Mouse (Mus musculus): ENCODE results near the gene Ppp2r1b.

Gene Ppp2r1b

DNA sequence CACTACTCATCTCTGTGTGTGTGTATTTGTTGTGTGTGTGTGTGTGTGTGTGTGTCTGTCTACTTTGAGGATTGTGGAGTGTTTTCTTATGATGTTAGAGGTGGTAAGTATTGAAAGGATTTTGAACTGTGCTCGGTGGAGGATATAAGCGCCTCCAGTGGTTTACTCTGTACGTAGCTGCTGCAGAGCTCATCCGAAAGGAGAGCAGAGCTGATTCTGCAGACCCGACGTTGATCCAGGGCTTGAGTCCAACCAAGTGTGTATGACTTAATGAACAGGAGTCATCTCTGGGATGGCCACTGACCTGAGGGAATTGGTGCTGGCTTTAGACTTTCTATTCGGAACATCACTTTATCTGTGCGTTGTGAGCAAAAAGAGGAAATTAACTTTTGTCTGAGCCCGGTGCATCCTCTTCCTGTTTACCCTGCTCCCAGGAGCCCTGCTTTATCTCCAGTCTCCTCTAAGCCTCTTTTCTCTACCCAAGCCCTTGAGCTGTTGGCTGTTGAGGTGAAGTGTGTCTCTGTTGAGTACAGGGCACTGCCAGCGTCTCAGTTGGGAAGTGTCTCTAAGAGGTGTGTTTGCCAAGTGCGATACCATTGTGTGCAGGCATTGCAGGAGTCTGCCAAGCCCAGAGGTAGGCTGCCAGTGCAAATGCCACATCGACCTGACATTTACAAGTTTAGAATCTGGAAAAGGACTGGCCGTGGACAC, 3.9 kb upstream of the Ppp2r1b start:
- DNase-seq (ENCODE audit: low spot score), result no peak

DNA sequence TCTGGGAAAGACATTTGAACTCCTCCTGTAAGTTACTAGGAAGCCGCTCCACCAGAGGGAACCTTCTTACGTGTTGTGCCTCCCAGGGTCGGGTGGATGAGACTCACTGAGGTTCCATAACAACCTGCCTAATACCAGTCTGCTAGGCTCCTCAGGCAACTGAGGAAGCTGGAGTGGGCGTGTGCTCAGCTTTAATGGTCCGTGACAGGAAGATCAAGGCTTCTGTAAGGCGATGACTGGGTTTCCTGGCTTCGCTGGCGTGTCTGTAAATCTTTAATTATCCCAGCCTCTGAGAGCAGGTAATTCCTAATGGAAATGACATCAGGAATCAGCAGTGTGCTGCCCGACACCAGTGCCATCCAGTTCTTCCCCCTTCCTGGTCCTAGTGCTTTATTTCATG, 446 bp downstream of the Ppp2r1b start:
- DNase-seq (ENCODE audit: low spot score), result no peak

DNA sequence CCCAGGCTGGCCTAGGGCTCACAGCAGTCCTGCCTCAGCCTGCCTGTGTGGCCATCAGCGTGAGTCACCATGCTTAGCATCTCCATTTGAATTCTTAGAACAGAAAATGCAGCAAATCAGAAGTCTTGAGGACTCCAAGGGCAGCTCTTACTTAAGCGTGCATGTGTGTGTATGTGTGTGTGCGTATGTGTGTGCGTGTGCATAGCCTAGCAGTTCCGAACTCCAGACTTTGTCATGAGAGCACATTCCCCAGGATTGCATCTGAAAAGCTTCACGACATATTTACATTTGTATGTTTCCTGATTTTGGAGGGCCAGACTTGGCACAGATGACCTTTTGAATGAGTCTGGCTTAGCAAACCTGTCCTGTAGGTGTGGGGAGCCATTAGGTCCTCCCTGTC, 2.0 kb downstream of the Ppp2r1b start:
- no peak for DNase-seq (ENCODE audit: low spot score)

DNA sequence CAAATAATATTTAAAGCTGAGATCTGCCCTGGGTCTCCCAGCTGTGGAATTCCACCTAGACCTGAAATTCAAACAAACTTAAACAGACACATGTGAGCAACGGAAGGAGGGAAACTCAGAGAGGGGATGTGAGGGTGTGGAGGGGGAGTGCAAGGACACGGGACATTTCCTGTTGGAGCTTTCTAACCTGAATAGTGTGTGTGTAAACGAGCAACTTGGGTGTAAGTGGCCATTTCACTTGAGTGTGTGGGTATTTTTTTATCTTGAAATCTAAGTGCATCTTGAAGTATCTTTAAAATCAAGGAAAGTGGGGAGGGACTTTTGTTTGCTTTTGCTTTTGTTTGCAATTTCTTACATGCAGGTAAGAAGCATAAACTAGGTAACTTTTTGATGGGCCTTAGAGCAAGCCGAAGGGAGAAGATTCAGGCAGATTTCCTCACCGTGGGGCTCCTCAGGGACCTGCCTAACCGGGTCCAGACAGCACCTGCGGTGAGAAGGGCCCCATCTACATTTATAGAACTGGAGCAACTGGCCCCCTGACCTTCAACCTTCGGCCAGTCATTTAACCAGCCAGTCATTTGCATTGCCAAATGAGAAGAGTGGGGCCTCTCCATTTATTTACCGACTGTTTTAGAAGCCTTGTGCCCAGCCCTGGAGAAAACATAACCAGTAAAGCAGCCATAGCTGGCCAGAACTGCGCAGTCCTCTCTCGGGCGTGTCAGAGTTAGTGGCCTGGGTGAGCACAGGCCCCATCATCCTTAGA, 2.7 kb downstream of the Ppp2r1b start:
- no peak for DNase-seq (ENCODE audit: low spot score)

DNA sequence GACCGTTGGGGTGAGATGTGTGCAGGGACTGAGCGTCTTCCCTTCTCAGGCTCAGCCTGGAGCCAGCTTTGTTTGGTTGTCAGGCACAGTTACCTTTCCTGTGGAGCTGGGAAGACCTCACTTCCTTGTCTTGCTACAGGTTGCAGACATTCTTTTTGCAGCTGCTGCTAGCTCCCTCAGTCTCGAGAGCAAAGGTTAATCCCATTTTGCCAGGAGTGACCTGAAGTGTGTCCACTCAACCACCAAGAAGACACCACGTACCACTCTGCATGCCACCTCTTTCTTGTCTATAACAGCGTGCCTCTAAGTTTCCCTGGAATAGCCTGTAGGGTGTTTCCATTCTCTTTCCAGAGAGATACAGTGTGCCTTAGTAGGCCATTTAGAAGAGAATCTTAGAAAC, 3.7 kb downstream of the Ppp2r1b start:
- DNase-seq (ENCODE audit: low spot score), result no peak

DNA sequence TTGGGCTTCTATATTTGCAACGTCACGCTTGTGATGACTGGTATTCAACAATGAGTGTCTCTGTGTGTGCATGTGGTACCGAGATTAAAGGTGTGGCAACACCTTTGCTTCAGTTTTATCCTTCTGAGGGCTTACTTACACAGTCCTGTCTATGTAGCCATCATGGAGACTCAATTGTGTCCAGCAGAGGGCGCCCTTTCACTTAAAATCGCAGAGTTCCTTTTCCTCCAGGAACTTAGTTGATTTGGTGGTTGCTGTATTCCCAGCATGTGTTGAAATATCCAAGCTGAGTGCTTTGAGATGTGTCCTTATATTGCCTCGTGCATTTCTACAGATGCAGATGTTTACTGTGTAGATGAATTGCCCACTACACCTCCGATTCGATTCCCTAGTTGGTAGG, 4.1 kb downstream of the Ppp2r1b start:
- DNase-seq (ENCODE audit: low spot score), result peak; percentile 82

DNA sequence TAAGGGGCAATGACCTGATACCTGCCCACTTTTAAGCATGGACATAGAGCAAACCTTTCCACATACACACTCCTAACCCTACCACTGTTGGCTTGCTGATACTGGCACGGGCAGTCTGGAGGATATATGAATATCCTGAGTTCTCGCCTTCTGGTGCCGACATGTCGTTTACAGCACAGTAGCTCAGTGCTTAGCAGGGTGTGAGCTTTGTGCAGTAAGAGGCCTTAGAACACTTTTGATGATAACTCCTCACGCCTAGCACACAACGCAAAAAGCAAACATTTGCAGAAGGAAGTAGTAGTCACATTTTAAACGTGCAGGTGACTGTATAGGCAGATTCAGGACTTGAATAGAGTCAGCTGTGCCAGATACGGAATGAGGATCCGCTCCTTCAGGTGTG, 4.7 kb downstream of the Ppp2r1b start:
- DNase-seq (ENCODE audit: low spot score), result no peak

DNA sequence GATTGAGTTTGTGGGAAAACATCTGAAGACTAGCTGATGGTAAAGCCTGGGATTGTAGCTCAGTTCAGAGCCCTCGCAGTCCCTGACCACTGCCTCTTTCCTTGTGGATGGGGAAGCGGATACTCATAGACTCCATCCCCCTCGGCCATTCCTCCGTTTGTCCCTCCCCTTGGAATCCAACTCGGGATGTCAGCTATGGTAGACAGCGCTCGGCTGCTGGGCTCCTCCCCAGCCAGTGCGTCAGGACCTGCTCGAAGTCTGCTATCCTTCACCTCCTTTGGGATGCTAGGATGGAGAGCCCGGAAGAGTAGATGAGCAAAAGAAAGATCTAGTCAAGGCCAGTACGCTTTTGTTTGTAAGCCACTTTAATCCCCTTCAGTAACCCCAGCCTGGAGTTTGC, 5.2 kb downstream of the Ppp2r1b start:
- DNase-seq (ENCODE audit: low spot score), result no peak

DNA sequence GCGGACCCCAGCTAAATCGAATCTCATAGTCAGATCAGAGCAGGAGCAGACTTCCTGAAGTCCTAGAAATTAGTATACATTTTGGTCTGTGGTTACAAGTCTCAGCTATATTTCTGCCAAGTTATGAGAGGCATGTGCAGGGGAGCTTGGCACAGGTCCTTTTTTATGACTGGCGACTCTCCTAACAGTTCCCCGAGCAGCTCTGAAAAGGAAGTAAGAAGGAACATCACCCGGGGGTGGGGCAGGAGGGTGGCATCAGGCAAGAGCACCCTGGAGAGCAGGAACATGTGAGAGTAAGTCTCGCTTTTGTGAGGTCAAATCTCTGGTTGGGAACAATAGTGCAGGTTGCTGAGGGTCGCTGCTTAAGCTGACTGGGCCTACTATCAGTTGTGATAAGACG, 5.6 kb downstream of the Ppp2r1b start:
- DNase-seq (ENCODE audit: low spot score), result no peak

DNA sequence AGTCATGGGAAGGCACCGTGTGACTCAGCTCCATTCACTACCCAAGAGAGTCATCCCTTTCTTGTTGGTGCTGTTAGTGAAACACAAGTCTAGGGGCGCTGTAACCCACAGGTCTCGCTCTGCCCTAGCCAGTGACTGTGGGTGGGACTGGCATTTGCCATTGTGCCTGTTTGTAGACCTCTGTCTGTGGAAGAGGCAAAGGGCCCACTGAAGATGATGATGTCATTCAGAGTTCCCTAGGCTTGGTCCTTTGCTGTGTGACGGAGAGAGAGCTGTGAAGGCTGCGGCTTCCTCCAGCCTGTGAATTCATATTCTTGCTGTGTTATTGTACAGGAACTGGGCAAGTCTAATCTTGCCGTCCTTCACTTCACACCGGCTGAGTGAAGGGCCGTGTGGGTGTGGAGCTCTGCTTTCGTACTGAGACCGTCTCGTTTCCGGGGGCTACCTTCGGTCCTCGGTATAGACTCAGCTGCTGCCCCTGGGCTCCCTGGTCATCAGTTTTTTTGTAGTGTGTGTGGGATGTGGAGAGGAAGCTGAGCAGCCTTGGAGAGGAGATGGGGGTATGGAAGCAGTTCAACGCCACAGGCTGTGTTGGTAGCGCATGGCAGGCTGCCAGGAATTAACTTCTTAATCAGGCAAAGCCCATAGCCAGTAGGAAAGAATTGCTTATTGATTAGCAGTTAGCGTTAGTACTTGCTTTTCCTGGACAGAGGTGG, 7.7 kb downstream of the Ppp2r1b start:
- DNase-seq (ENCODE audit: low spot score), result peak; percentile 39

DNA sequence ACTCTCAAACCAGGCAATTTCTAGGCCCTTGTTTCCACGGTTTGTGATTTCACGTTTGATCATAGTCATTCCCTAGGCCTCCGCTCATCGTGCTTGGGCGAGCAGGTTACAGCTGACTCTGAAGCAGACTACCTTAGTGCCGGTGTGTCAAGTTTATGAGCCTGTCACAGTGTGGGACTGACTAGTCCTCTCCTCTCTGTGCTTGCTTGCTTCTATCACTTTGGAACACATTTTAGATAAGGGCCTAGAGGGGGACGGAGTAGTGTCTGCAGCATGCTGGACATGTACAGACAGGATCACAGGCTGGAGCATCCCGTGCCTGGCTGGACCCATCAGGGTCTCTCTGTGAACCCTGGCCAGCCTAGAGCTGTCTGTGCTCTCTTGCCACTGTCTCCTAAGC, 9.3 kb downstream of the Ppp2r1b start:
- no peak for DNase-seq (ENCODE audit: low spot score)

DNA sequence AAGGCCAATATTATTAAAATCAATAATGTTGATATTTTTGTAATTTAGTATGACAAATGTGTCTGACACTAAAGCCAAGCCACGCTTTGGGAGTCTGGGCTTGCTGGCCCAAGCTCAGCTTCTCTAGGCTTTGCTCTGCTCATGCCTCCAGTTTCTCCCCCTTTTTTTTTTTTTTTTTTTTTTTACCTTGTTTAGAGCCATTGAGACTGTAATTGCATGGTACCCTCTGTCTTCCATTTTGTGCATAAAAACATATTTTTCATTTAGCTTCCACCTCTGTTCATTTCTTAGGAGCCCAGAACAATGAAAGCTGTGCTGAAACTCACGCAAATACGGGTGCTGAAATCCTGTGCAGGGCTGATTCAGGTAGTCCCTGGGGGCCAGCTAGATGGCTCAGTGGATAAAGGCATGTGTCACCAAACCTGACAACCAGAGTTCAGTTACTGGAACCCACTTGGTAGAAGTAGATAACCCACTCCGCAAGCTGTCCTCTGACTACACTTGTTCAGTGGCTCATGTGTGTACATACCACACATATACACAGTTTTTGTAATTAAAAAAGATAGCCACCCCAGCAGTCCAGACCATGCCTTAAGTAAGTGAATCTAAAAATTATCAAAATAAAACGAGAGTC, 10.1 kb downstream of the Ppp2r1b start:
- DNase-seq (ENCODE audit: low spot score), result no peak

DNA sequence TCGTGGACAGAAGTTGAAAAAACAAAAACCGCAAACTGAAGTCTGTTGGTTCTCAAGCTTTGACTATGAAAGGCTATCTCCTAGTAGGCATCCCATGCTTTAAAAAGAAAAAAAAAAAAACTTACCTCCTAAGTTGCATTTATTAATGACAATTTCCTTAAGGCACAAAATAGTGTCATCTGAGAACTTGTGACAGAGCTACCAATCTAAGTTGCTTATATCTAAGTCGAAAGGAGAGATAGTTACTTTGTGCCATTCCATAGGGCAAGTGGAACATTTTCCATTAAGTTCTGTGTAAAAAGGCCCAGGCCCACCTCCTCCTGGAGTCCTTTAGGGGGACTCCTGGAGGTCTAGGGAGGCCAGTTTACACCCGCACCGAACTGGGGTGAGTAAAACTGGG, 10.7 kb downstream of the Ppp2r1b start:
- DNase-seq (ENCODE audit: low spot score), result no peak

DNA sequence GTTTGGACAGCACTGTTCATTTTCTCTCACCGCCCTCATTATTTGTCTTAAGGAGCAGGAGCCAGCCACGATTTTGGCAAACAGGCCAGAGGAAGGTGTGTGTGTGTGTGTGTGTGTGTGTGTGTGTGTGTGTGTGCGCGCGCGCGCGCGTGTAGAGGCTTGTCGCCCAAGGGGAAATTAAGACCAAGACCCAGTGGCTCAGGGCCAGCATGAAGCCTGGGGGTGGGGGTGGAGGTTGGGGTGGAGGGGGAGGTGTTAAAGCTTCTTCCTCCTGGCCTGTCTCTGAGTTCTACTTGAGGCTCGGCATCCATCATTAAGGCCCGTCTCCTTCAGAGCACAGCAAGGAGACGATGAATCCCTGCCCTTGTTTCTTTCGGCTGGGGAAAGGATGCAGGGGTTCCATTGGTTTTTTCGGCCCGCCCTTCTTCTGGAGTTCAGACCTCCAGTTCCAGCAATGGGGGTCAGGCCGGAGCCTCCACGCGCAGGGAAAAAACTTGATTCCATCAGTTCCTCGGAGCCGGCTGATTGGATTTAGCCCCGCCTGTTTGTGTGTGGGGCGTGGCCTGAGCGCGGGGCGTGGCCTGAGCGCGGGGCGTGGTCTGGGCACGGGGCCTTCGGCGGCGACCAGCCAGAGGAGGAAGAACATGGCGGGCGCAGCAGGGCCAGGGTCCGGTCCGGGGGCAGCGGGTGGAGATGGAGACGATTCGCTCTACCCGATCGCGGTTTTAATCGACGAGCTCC, 11.4 kb downstream of the Ppp2r1b start:
- DNase-seq (ENCODE audit: low spot score), result peak; percentile 96

DNA sequence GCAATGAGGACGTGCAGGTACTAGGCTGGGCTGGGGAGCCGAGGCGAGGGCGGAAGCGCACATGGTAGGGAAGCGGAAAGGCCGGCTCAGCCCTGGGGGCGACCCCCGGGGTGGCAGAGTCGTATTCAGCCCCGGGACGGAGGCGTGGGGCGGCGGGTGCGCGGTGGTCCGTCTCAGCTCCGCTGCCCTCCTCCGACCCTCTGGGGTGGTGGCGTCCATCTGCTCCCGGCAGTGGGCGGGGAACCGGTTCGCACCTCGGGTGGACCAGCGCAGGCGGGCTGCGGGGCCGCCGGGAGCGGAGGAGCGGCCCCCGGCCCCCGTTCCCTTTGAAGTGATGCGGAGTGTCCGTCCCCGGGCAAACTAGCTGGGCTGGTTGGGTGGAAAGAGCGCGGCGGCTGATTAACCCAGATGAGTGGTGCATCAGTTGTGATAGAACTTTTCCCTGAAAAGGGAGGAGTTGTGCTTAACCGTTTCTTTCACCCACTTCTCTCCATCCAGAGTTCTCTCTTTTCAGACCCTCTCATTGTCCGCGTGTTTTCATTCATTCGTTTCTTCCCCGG, 12.1 kb downstream of the Ppp2r1b start:
- no peak for DNase-seq (ENCODE audit: low spot score)

DNA sequence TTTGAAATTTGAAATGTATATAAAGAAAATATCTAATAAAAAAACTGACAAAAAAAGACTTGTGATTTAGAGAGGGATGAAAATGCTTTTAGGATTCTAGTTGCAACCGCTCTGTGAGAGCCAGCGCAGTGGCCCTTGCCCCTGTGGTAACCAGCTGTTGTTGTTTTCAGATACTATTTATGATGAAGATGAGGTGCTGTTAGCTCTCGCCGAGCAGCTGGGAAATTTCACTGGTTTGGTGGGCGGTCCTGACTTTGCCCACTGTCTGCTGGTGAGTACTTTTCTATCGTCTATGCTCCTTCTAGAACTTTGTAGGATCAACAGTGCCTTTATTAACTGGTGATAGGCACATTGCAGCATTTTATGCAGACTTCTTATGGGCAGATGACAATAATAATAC, 13.6 kb downstream of the Ppp2r1b start:
- no peak for DNase-seq (ENCODE audit: low spot score)

DNA sequence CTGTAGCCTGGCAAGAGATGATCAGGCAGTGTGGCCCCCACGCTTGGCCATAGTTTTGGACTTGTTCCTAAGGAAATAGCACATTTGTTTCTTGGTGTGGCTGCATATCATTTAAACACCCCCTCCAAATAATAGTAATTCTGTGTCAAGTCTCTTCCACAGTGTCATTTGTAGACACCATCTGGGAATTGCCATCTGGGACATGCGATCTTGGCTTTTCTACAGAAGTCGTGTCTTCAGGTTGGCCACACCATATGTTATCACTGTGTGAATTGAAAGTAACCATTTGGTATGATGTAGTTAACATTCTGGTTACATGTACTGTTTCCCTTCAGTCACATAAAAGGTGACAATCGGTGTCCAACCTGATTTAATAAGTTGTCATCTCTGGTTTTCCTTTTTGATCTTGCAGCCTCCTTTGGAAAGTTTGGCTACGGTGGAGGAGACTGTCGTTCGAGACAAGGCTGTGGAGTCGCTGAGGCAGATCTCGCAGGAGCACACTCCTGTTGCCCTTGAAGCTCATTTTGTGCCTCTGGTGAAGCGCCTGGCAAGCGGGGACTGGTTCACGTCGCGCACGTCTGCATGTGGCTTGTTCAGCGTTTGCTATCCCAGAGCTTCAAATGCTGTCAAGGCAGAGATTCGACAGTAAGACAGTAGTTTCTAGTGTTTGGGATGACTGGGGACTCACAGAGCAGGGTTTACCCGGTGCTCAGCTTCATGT, 16.2 kb downstream of the Ppp2r1b start:
- DNase-seq (ENCODE audit: low spot score), result no peak

DNA sequence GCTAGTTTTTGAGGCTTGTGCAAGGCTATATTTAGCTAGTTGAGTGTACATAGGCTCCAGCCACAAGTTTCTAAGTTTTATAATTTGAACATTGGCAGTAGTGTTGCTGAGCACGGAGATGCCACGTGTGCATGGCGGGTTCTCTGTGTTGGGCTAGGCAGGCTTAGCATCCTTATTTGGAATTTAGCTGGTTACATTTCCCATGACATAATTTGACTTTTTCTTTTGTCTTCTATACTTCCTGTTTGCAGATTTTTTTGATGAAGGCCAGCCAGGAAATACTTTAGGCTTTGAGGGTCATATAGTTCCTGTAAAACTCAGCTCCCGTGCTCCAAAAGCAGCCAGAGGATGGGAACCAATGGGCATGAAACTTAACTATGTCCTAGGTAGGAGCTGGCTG, 18.7 kb downstream of the Ppp2r1b start:
- DNase-seq (ENCODE audit: low spot score), result no peak

DNA sequence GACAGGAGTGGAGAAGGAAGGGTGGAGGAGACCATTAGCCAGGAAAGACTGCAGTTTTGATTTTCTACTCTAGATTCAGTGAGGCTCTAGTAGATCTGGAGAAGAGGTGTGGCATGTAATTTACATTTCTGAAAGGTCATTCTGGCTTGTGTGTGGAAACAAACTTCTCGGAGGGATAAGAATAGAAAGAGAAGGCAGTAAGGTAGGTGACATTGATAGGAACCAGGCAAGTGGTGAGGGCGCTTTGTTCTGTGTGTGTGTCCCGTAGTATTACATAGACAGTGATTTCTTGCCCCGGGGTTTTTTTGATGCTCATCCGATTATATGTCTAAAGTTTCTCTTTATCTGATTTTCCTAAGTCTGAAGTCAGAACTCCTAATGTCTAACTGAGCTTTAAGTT, 19.8 kb downstream of the Ppp2r1b start:
- no peak for DNase-seq (ENCODE audit: low spot score)

DNA sequence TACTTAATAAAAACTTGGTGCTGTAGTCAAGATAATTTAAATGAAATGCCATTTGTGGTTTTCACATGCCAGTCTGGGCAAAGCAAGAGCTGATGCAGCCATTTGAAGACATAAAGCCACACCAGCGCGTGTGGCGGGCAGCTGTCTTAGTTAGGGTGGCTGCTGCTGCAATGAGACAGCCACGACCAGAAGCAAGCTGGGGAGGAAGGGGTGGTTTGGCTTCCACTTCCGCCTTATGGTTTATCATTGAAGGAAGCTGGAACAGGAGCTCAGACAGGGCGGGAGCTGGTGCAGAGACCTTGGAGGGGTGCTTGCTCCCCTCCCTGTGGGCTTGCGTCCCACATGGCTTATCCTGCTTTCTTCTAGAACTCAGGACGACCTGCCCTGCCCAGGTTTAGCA, 20.7 kb downstream of the Ppp2r1b start:
- no peak for DNase-seq (ENCODE audit: low spot score)

DNA sequence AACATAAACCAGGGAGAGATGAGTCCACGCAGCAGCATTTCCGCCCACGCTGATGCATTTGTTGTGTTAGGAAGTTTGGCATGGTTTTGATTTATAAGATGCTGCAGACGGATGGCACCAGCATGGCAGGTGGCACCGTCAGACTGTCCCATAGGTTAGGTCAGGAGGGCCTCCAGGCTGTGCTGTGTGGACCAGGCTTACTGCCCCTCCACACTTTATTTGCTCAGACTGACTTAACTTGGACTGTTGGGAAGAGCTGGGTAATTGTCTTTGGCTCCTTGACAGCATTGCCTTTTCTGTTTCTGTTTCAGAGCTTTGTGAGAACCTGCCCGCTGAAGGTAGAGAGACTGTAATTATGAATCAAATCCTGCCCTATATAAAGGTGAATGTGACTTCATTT, 21.9 kb downstream of the Ppp2r1b start:
- DNase-seq (ENCODE audit: low spot score), result no peak

Measured in ovary, postnatal 36 days (tissue).